Mouse (Mus musculus) heart, adult 2 months (tissue): ENCODE results near the gene Ubac2.

Source experiments
- CTCF ChIP-seq: fragments of 200-600 bp; IDR thresholded peaks from 2 replicates; pipeline ENCODE4 v1.8.1; 2022; ENCODE audit warnings: antibody characterized with exemption, mild to moderate bottlenecking, moderate library complexity
- EP300 ChIP-seq: fragments of 200-500 bp; IDR thresholded peaks from 2 replicates; pipeline ENCODE4 v1.6.1; 2011; ENCODE audit warnings: low read depth, low read length, control low read depth; ENCODE audit not compliant: insufficient read depth
- POLR2A ChIP-seq: fragments of 200-500 bp; IDR thresholded peaks from 2 replicates; pipeline ENCODE4 v1.6.1; 2011; ENCODE audit warnings: mild to moderate bottlenecking, low read depth, low read length, control low read depth; ENCODE audit not compliant: insufficient read depth

GRCm38 (mm10) chr14:121954608-121955007 lies 76.2 kb downstream of the Ubac2 start:
- TF ChIP-seq POLR2A (no peak), CTCF (no peak), EP300 (no peak)
